Comparison of ENCODE assay signal across 9 mouse cellular contexts in genomic region chr3:51417966-51418365, GRCm38 (mm10). TPM values are rescaled to one million over a fixed set of nuclear protein-coding genes. Genes with fewer than 3 reads are reported as not detected.
A peak's percentile ranks its signal among the peaks of the same experiment; 100 is the strongest.
DNase-seq lines count a peak whose midpoint lies in the region; ATAC-seq and TF ChIP-seq lines count a peak whose summit lies in the region.
"Had no signal": no experiment of that assay in that cellular context is flagged by ENCODE, and none has a peak within 500 bp of the region (broad histone marks: within the 10 kb centered on the region; RNA-seq: fewer than 3 reads in every experiment).

No protein-coding gene starts in this region.

- intact Hi-C loops in left cerebral cortex, postnatal 36 days (cut with DNase I): no loop called here

- no peak overlapping the region for H3ac ChIP-seq in C2C12 (ENCODE audit: control insufficient read depth, insufficient read length, low read depth)

- no peaks in the 10 kb centered on the region for H3K9me3 ChIP-seq in heart, embryonic 12.5 days (replicated peaks)
- no peaks in the 10 kb centered on the region for H3K9me3 ChIP-seq in forebrain, embryonic 15.5 days
- H3K9me3 ChIP-seq in liver, embryonic 15.5 days (replicated peaks): no peaks in the 10 kb centered on the region

- peaks cover 87% of the 10 kb centered on the region for H3K79me2 ChIP-seq in C2C12 (ENCODE audit: control insufficient read depth, insufficient read depth)

- WGBS in heart, embryonic 12.5 days: 50% methylated on average over 2 of the region's 2 CpGs
- 75% methylated on average over 2 of the region's 2 CpGs for WGBS in forebrain, embryonic 15.5 days
- 36% methylated on average over 2 of the region's 2 CpGs for WGBS in liver, embryonic 15.5 days (ENCODE audit: insufficient replicate concordance)

- peaks cover 25% of the 10 kb centered on the region for H3K4me1 ChIP-seq in heart, embryonic 12.5 days (replicated peaks)
- peaks cover 35% of the 10 kb centered on the region for H3K4me1 ChIP-seq in forebrain, embryonic 15.5 days
- peaks cover 51% of the 10 kb centered on the region for H3K4me1 ChIP-seq in liver, embryonic 15.5 days (replicated peaks)

- no peak for DNase-seq in heart, adult 8-10 months (ENCODE audit: low spot score)
- no peak for DNase-seq in left cerebral cortex, adult 9 months (ENCODE audit: low spot score in 2 of 2)
- DNase-seq in right cerebral cortex, adult 2 months (ENCODE audit: low spot score in 2 of 2): no peak
- no peak for DNase-seq in left cerebral cortex, postnatal 36 days (ENCODE audit: low spot score in 2 of 2)

- H3K27ac ChIP-seq in heart, embryonic 12.5 days (ENCODE audit: poor library complexity, severe bottlenecking): no peak overlapping the region
- no peak overlapping the region for H3K27ac ChIP-seq in forebrain, embryonic 15.5 days (replicated peaks)
- no peak overlapping the region; the same call in 1 of the 2 replicates for H3K27ac ChIP-seq in liver, embryonic 15.5 days (replicated peaks)

- peaks cover 3% of the 10 kb centered on the region; the same call in 1 of the 2 replicates for H3K36me3 ChIP-seq in heart, embryonic 12.5 days
- peaks cover 38% of the 10 kb centered on the region for H3K36me3 ChIP-seq in C2C12 (ENCODE audit: control insufficient read depth, insufficient read depth)
- H3K36me3 ChIP-seq in forebrain, embryonic 15.5 days: no peaks in the 10 kb centered on the region
- no peaks in the 10 kb centered on the region; the same call in 1 of the 2 replicates for H3K36me3 ChIP-seq in liver, embryonic 15.5 days (replicated peaks)

- H3K4me3 ChIP-seq in heart, embryonic 12.5 days: 0 out of 2 replicates have a peak overlapping the region, but pooled peaks have one; percentile 8
- H3K4me3 ChIP-seq in C2C12 (ENCODE audit: insufficient read depth, poor library complexity, severe bottlenecking): peak overlapping the region; percentile 93
- H3K4me3 ChIP-seq in forebrain, embryonic 15.5 days: peak overlapping the region; percentile 75; the same call in 1 of the 2 replicates
- H3K4me3 ChIP-seq in liver, embryonic 15.5 days (replicated peaks): peak overlapping the region; percentile 100

- H3K27me3 ChIP-seq in heart, embryonic 12.5 days (replicated peaks): no peaks in the 10 kb centered on the region
- H3K27me3 ChIP-seq in C2C12 (ENCODE audit: control insufficient read depth, insufficient read depth, insufficient read length): no peaks in the 10 kb centered on the region
- H3K27me3 ChIP-seq in forebrain, embryonic 15.5 days: no peaks in the 10 kb centered on the region
- no peaks in the 10 kb centered on the region for H3K27me3 ChIP-seq in liver, embryonic 15.5 days

- peak overlapping the region; percentile 31 for H3K4me2 ChIP-seq in heart, embryonic 12.5 days
- peak overlapping the region; percentile 84 for H3K4me2 ChIP-seq in forebrain, embryonic 15.5 days (replicated peaks)
- H3K4me2 ChIP-seq in liver, embryonic 15.5 days: peak overlapping the region; percentile 81

- ATAC-seq in heart, embryonic 12.5 days (ENCODE audit: insufficient number of reproducible peaks, low FRiP score): no peak
- no peak for ATAC-seq in forebrain, embryonic 15.5 days (replicated peaks)
- ATAC-seq in liver, embryonic 15.5 days (ENCODE audit: insufficient read depth): no peak

- TF ChIP-seq CTCF in C2C12 (IDR thresholded peaks at IDR 0.05; ENCODE audit: control insufficient read depth, insufficient read depth, insufficient read length): no peak

- peaks cover 76% of the 10 kb centered on the region for H3K79me3 ChIP-seq in C2C12 (ENCODE audit: low read depth)

- H3K9ac ChIP-seq in heart, embryonic 12.5 days: no peak overlapping the region
- no peak overlapping the region for H3K9ac ChIP-seq in forebrain, embryonic 15.5 days (replicated peaks)
- no peak overlapping the region for H3K9ac ChIP-seq in liver, embryonic 15.5 days

TF ChIP-seq in C2C12, 6 proteins besides CTCF, POLR2A, EP300 and RAD21:
- no peak for TF ChIP-seq MYOD1 (IDR thresholded peaks at IDR 0.05; ENCODE audit: control insufficient read depth, insufficient read length, low read depth)

RNA-seq across cellular contexts. Expression of gene Naa15, which starts 3.0 kb away (rescaled TPM):
- 49.1 and 50.4 TPM in 2 replicates for polyA plus RNA-seq in heart, embryonic 12.5 days (2016; fragmentation: Nextera tagmentation; extraction: Ambion mirVana)
- total RNA-seq in heart, adult 8-10 months (2022): 10 to 100 TPM; 44.6 to 56.5 (median 48.1) TPM
- 13.3 TPM for polyA plus RNA-seq in C2C12 (2012; fragmentation: generic; extraction: Trizol)
- polyA plus RNA-seq in forebrain, embryonic 15.5 days (2015; fragmentation: Nextera tagmentation; extraction: Ambion mirVana): 56.5 and 65.6 TPM in 2 replicates
- 20.4 and 22.3 TPM in 2 replicates for polyA plus RNA-seq in liver, embryonic 15.5 days (2015; fragmentation: Nextera tagmentation; extraction: Ambion mirVana)
- total RNA-seq in left cerebral cortex, postnatal 36 days (2021): 10 to 100 TPM; 34.7 to 43.7 TPM

RNA-seq across cellular contexts. Expression of gene Ndufc1, which starts 9.2 kb away (rescaled TPM):
- 1,439 and 1,474 TPM in 2 replicates for polyA plus RNA-seq in heart, embryonic 12.5 days (2016; fragmentation: Nextera tagmentation; extraction: Ambion mirVana)
- total RNA-seq in heart, adult 8-10 months (2022): 1,000 to 10,000 TPM; 1,660 to 1,731 (median 1,722) TPM
- 473 TPM for polyA plus RNA-seq in C2C12 (2012; fragmentation: generic; extraction: Trizol)
- 732 and 752 TPM in 2 replicates for polyA plus RNA-seq in forebrain, embryonic 15.5 days (2015; fragmentation: Nextera tagmentation; extraction: Ambion mirVana)
- polyA plus RNA-seq in liver, embryonic 15.5 days (2015; fragmentation: Nextera tagmentation; extraction: Ambion mirVana): 308 and 386 TPM in 2 replicates
- total RNA-seq in left cerebral cortex, postnatal 36 days (2021): 100 to 1,000 TPM; 288 to 324 TPM

RNA-seq across cellular contexts. Expression of gene Mgarp, which starts 21.4 kb away (rescaled TPM):
- 14.0 and 14.5 TPM in 2 replicates for polyA plus RNA-seq in heart, embryonic 12.5 days (2016; fragmentation: Nextera tagmentation; extraction: Ambion mirVana)
- under 1 TPM; 0.22 to 0.37 (median 0.26) TPM for total RNA-seq in heart, adult 8-10 months (2022)
- 0.23 TPM for polyA plus RNA-seq in C2C12 (2012; fragmentation: generic; extraction: Trizol)
- polyA plus RNA-seq in forebrain, embryonic 15.5 days (2015; fragmentation: Nextera tagmentation; extraction: Ambion mirVana): 0.50 and 0.60 TPM in 2 replicates
- 1.3 and 1.9 TPM in 2 replicates for polyA plus RNA-seq in liver, embryonic 15.5 days (2015; fragmentation: Nextera tagmentation; extraction: Ambion mirVana)
- total RNA-seq in left cerebral cortex, postnatal 36 days (2021): not detected
- total RNA-seq: left cerebral cortex, adult 18-20 months had no signal

Comparison
In these comparisons a context has a peak if more than half of its experiments do, and no peak if none do; other contexts are left out.
1. H3K4me2 ChIP-seq: peak in every context shown above with its lines; median percentile 84 in forebrain, embryonic 15.5 days; 81 in liver, embryonic 15.5 days; 31 in heart, embryonic 12.5 days.
2. H3K4me3 ChIP-seq: peak in every context shown above with its lines; median percentile 100 in liver, embryonic 15.5 days; 93 in C2C12; 75 in forebrain, embryonic 15.5 days; 8 in heart, embryonic 12.5 days.